Mouse (Mus musculus) Patski (cell line): Measurements from ENCODE around the gene Lexm. TPM values are rescaled to one million over a fixed set of nuclear protein-coding genes. Genes with fewer than 3 reads are reported as not detected.

Experiments
- ATAC-seq: fragments of 100-300 bp; one replicate; pipeline ENCODE4 v1.8.0; 2021
- CTCF ChIA-PET: fragments of 350-600 bp; sonication (Branson Sonifier 250); formaldehyde crosslinking; loops from one replicate; lab custom pipeline; 2022; ENCODE audit warnings: inconsistent platforms; lab: Charles Lee
- POLR2A ChIA-PET: fragments of 350-600 bp; sonication (Branson Sonifier 250); formaldehyde crosslinking; loops from one replicate; lab custom pipeline; 2022; ENCODE audit warnings: antibody characterized with exemption, inconsistent platforms; lab: Charles Lee
- DNase-seq: peaks from one replicate; pipeline ENCODE4 v3.0.0-alpha.2; 2011; ENCODE audit warnings: low read depth, low spot score
- H3K27me3 ChIP-seq: fragments of 371-371 bp; one replicate; pipeline ENCODE4 v1.5.1; 2021
- CTCF ChIP-seq: fragments of 100-300 bp; IDR thresholded peaks from one replicate; pipeline ENCODE4 v1.5.1; 2021
- in situ Hi-C: fragments of 300-500 bp; cut with MboI; formaldehyde crosslinking; loops from 3 replicates; pipeline ENCODE4 v1.11.1; 2018; ENCODE audit warnings: low pct_unique_long_range_greater_than_20kb, mixed read lengths
- polyA plus RNA-seq: library from polyadenylated mRNA; unstranded; gene quantifications from one replicate; pipeline ENCODE4 v1.2.3, GENCODE M21; 2021

Gene Lexm
- polyA plus RNA-seq, 1 experiment from 2014 or later: not detected

GRCm38 (mm10) chr4:106548113-106548512, 68.9 kb downstream of the Lexm start:
- ATAC-seq (no peak), DNase-seq (no peak)
- POLR2A ChIA-PET: no interaction called here
- H3K27me3 ChIP-seq: no peaks in the 10 kb centered on the region
- CTCF ChIA-PET: no interaction called here
- no peak for TF ChIP-seq CTCF
- in situ Hi-C loops: no loop called here

GRCm38 (mm10) chr4:106546896-106547295, 70.1 kb downstream of the Lexm start:
- CTCF ChIA-PET: no interaction called here
- no peak for TF ChIP-seq CTCF
- H3K27me3 ChIP-seq: no peaks in the 10 kb centered on the region
- DNase-seq (no peak), ATAC-seq (no peak)
- in situ Hi-C loops: no loop called here
- POLR2A ChIA-PET: no interaction called here

- CTCF ChIA-PET: interaction anchor here (1.2 kb wide), 1 partner anchor 74 kb away, joined by 3 read pairs; no protein-coding TSS in a partner anchor
- DNase-seq: no peak
These were observed 71.1 kb downstream of the Lexm start for GRCm38 (mm10) chr4:106545817-106546373.

DNA sequence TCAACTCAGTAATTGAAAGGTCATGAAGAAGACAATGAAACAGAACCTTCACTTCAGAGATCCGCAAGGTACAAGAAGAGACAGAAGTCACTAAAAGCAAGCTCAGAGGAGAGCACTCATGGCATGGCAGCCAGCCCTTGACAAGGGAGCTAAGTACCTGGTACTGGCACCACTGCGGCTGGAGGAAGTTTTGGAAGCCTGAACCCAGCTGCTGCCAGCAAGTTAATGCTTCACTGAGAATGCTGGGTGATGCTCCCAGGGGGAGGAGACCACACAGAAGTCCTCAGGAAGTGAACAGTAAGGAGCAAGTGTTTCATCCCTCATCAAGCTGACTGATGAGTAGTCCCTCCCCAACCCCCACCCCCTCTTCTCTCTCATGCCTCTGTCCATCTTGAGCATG, 74.8 kb downstream of the Lexm start:
- in situ Hi-C loops: no loop called here
- ATAC-seq: no peak
- no peak for DNase-seq
- TF ChIP-seq CTCF: no peak
- H3K27me3 ChIP-seq: no peaks in the 10 kb centered on the region
- POLR2A ChIA-PET: interaction anchor here (1.2 kb wide), 1 partner anchor 165 kb away, joined by 3 read pairs; no protein-coding TSS in a partner anchor
- CTCF ChIA-PET: interaction anchor here (0.7 kb wide), 1 partner anchor 46 kb away, joined by 3 read pairs; no protein-coding TSS in a partner anchor

More at GRCm38 (mm10) chr4:106545817-106546373, 71.1 kb downstream of the Lexm start:
- TF ChIP-seq CTCF: no peak
- in situ Hi-C loops: no loop called here
- POLR2A ChIA-PET: no interaction called here
- no peaks in the 10 kb centered on the region for H3K27me3 ChIP-seq
- no peak for ATAC-seq

- no peaks in the 10 kb centered on the region for H3K27me3 ChIP-seq
- no peak for TF ChIP-seq CTCF
- in situ Hi-C loops: no loop called here
- DNase-seq: no peak
- ATAC-seq: no peak
- ChIA-PET CTCF (interaction anchor here (1.0 kb wide), 1 partner anchor 17 kb away, joined by 3 read pairs; no protein-coding TSS in a partner anchor), POLR2A (interaction anchor here (1.2 kb wide), 1 partner anchor 165 kb away, joined by 3 read pairs; no protein-coding TSS in a partner anchor)
These were observed 75.5 kb downstream of the Lexm start for GRCm38 (mm10) chr4:106541491-106541890.

Other genes starting within 250 kb of the Lexm start
- 0.81 TPM for gene Pcsk9, start 152.9 kb downstream of the Lexm start, polyA plus RNA-seq
- 0.65 TPM for gene Bsnd, start 125.0 kb downstream of the Lexm start, polyA plus RNA-seq
- 17.7 TPM for gene Dhcr24, start 56.2 kb downstream of the Lexm start, polyA plus RNA-seq
- gene Ttc22, start 5.2 kb upstream of the Lexm start, polyA plus RNA-seq: 0.72 TPM
- gene Pars2, start 33.8 kb upstream of the Lexm start, polyA plus RNA-seq: 5.8 TPM
- 20.5 TPM for gene Ttc4, start 61.7 kb upstream of the Lexm start, polyA plus RNA-seq
- 0.01 TPM for gene Mroh7, start 113.7 kb upstream of the Lexm start, polyA plus RNA-seq
- not detected for gene Fam151a, start 116.6 kb upstream of the Lexm start, polyA plus RNA-seq
- gene Acot11, start 187.8 kb upstream of the Lexm start, polyA plus RNA-seq: 0.23 TPM